In the genomic region with DNA sequence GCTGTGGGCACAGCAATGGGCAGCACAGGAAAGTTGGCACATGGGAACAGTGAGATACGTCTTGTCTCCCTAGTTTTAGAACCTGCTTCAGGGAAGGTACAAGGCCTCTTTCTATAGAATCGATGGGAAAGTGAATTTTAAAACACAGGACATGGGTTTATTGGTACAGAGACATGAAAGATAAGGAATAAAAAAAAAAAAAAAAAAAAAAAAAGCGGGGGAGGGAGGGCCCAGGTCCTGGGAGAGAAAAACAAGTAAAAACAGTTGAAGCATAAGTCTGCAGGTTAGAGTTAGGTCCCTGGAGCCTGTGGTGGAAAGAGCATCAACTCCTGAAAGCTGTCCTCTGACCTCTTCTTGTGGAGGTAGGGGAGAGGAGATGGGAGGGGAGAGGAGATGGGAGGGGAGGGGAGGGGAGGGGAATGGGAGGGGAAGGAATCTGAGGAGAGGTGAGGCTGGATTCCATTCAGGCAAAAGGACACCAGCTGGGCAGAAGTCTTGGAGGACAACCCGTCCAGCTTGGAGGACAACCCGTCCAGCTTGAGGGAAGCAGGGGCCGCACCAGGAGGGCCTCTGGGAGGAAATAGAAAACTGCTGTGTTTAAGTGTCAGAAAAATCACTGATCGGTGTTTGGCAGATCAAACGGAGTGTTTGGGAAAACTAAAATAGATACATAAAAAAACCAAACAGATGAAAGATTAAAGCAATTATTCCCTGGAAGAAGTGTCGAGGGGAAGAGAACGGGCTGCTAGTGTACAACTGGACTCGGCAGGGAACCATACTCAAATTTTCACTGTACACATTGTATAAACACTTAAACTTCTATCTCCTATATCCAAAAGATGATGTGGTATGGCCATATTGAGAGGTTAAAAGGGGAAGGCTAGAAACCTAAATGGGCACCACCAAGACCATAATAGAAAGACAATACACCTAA, we compare ENCODE assay signal across 21 mouse cellular contexts.
"Had no signal": no experiment of that assay in that cellular context is flagged by ENCODE, and none has a peak within 500 bp of the region (broad histone marks: within the 10 kb centered on the region; RNA-seq: fewer than 3 reads in every experiment).

No protein-coding gene starts in this region.

- H3K27ac ChIP-seq: intestine, embryonic 15.5 days; limb, embryonic 12.5 days; liver, embryonic 14.5 days; midbrain, embryonic 10.5 days; midbrain, embryonic 13.5 days; stomach, embryonic 15.5 days had no signal

- H3K4me3 ChIP-seq: intestine, embryonic 15.5 days; limb, embryonic 12.5 days; limb, embryonic 15.5 days; midbrain, embryonic 10.5 days; midbrain, embryonic 13.5 days; stomach, embryonic 15.5 days had no signal

- DNase-seq: kidney, adult 11 months; kidney, adult 9 months; kidney, postnatal 14 days; kidney, postnatal 4 days; left cerebral cortex, postnatal 4 days; liver, postnatal 0 days; lung, postnatal 14 days; right cerebral cortex, adult 18-20 months; right cerebral cortex, postnatal 14 days; right cerebral cortex, postnatal 4 days; spleen, adult 18-20 months; thymus, postnatal 25 days had no signal

- H3K4me2 ChIP-seq: intestine, embryonic 15.5 days; limb, embryonic 12.5 days; limb, embryonic 15.5 days; liver, embryonic 11.5 days; midbrain, embryonic 13.5 days; stomach, embryonic 15.5 days had no signal

- H3K27me3 ChIP-seq: intestine, embryonic 15.5 days; limb, embryonic 12.5 days; limb, embryonic 15.5 days; midbrain, embryonic 13.5 days; stomach, embryonic 15.5 days had no signal

- ATAC-seq: intestine, embryonic 15.5 days; midbrain, embryonic 13.5 days; midbrain, embryonic 16.5 days had no signal

- H3K9ac ChIP-seq: intestine, embryonic 15.5 days; limb, embryonic 12.5 days; limb, embryonic 15.5 days; liver, embryonic 14.5 days; liver, postnatal 0 days; midbrain, embryonic 13.5 days; stomach, embryonic 15.5 days had no signal

- H3K9me3 ChIP-seq: intestine, embryonic 15.5 days; limb, embryonic 12.5 days; limb, embryonic 15.5 days; midbrain, embryonic 10.5 days; midbrain, embryonic 13.5 days; stomach, embryonic 15.5 days had no signal

- H3K36me3 ChIP-seq: intestine, embryonic 15.5 days; limb, embryonic 12.5 days; limb, embryonic 15.5 days; midbrain, embryonic 13.5 days; stomach, embryonic 15.5 days had no signal

- H3K4me1 ChIP-seq: intestine, embryonic 15.5 days; midbrain, embryonic 10.5 days; midbrain, embryonic 13.5 days had no signal
